In genomic region chr2:79623256-79623655, GRCm38 (mm10) we compare ENCODE assay signal across 12 mouse cellular contexts.
"Had no signal": no experiment of that assay in that cellular context is flagged by ENCODE, and none has a peak within 500 bp of the region (broad histone marks: within the 10 kb centered on the region; RNA-seq: fewer than 3 reads in every experiment).

No protein-coding gene starts in this region.

- DNase-seq: retina, postnatal 1 day; right cerebral cortex, adult 18-20 months; right cerebral cortex, postnatal 14 days; right cerebral cortex, postnatal 25 days; right cerebral cortex, postnatal 4 days; spleen, adult 18-20 months; thymus, adult 18-20 months; thymus, adult 2 months; thymus, postnatal 14 days; thymus, postnatal 25 days; thymus, postnatal 36 days; thymus, postnatal 4 days had no signal
